Mouse (Mus musculus) kidney, postnatal 4 days (tissue): ENCODE measurements around the gene Gm525.
"Not testable (repeated sequence)": the region's sequence is repeated elsewhere in the genome, so short reads cannot be mapped to it uniquely, and the experiment has no call there.

Experiments used
- DNase-seq, 2 experiments: peaks; one replicate each; pipeline ENCODE4 v3.0.0; 2021; ENCODE audit warnings: mixed read lengths in 2 of 2

Gene Gm525

DNA sequence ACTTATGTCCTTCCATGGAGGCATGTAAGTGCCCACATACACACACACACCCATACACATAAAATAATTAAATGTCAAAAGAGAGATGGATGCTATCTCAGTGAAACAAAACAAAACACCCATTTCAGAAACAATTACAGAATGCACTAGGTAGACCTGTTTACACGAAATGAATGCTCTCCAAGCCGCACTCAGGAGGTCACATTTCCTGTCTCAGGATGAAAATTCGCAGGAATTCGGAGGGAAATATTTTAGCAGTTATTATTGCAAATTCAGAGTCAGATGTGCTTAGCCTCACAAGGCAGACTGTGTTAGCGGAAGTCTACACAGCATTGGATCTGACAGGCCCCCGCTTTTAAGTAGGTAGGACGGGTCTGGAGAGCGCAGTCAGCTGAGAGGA lies at the start of gene Gm525:
Gm525 (plus strand) TSS at position 301 of the 400 bp plus-strand sequence.
- DNase-seq = no peak

- peak; percentile 87 to 92 for DNase-seq
These were observed 49.3 kb upstream of the Gm525 start for GRCm38 (mm10) chr11:89024181-89024881.

GRCm38 (mm10) chr11:89025603-89026002 lies 48.0 kb upstream of the Gm525 start:
- DNase-seq = peak in 1 of 2 experiments; percentile 23

DNA sequence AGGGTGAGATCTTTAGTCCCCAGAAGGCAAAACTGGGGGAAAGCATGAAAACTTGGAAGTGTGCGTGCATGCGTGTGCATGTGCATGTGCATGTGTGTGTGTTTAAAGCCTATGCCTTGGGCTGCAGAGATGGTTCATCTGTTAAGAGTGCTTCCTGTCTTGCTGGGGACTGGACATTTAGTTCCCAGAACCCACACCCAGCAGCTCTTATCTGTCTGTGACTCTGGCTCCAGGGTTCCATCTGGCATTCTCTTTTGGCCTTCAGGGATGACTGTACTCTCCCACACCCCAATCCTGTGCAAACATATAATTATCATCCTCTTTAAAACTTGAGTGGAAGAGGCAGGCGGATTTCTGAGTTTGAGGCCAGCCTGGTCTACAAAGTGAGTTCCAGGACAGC lies 47.5 kb upstream of the Gm525 start:
- DNase-seq = no peak

GRCm38 (mm10) chr11:89027955-89028361 lies 45.7 kb upstream of the Gm525 start:
- peak in 1 of 2 experiments; percentile 24 for DNase-seq

DNA sequence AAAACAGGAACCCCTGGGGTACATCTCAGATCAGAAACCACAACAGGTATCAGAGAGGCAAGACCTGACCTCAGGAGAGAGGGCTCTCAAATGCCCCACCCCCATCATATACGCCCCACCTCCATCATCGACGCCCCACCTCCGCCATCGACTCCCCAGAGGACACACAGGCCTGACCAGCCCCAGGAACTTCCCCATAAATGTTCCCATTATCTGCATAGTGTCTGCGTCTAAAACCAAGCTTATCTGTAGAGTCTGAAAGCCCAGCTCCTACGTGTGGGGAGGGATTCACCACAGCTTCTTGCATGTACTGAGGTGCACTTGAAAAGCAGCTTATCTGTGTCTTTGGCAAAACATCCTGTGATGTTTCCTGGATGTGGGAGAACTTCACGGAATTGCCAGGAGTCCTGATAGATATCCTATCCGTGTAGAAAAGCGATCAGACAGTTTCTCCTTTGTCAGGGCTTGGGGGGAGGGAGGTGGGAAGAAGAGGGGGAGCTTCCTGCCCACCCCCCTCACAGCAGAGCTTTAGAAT lies 44.7 kb upstream of the Gm525 start:
- DNase-seq = peak in 1 of 2 experiments; percentile 20

DNA sequence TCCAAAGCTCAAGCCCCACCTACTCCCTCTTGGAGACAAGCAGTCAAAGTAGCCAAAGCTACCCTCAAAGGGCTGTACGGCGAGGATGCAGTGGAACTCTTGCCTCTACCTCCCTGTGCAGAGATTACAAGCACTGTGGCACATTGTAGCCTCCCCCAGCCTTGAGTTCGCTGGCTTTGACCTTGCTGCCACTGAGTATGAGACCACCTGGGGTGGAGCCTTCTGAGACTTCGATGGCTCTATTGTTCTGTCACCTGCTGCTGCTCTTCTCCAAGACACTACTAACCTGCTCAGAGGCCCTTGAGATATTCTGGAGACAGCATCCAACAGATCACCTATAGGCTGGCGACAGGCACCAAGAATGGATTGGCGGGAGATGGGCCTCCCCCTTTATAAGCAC lies 43.1 kb upstream of the Gm525 start:
- no peak for DNase-seq

DNA sequence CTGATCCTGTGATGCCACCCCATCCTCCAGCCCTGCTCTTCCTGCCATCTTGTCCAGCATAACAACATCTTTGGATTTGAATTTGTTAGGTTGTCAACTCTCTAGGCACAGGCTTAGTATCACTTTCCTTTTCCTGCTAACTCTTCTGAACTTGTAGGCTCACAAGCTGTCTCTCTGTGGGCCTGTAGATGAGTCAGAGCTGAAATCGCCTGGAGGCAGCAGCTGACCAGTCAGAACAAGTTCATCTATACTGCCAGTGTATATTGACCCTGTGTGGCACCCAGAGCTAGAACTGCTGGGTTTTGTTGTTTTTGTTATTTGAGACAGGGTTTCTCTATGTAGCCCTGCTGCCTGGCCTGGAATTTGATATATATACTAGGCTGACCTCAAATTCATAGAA lies 42.5 kb upstream of the Gm525 start:
- no peak for DNase-seq

DNA sequence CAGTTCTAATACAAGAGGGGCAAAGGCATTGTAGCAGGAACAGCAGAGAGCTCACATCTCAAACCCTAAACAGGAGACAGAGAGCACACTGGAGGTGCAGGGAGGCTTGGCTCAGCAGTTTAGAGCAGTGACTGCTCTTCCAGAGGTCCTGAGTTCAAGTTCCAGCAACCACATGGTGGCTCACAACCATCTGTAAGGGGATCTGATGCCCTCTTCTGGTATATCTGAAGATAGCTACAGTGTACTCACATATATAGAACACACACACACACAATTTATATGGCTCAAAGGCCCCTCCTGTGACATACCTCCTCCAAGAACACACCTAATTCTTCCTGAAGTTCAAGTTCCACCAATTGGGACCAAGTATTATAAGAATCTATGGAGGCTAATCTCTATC lies 39.0 kb upstream of the Gm525 start:
- DNase-seq = no peak

- DNase-seq = no peak
These were observed 38.1 kb upstream of the Gm525 start for GRCm38 (mm10) chr11:89035552-89035951.

GRCm38 (mm10) chr11:89038496-89038895 lies 35.1 kb upstream of the Gm525 start:
- DNase-seq = no peak

DNA sequence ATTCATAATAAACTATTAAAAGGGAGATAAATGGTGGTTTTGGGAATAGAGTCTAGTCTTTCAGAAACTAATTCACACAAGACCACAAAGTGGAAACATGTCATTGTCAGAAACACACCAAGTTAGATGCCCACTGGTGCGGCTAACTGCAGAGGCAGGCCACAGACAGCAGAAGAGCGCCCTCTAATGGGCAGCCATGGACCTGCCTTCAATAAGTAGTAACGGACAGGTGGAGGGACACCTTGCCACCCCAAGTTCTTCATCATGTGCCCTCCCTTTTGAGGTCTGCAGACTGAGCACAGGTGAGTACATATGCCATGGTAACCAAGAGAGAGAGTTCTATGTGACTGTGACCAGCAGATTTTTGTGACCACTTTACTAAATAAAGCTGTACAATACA lies 34.3 kb upstream of the Gm525 start:
- DNase-seq = peak; percentile 75 to 83

DNA sequence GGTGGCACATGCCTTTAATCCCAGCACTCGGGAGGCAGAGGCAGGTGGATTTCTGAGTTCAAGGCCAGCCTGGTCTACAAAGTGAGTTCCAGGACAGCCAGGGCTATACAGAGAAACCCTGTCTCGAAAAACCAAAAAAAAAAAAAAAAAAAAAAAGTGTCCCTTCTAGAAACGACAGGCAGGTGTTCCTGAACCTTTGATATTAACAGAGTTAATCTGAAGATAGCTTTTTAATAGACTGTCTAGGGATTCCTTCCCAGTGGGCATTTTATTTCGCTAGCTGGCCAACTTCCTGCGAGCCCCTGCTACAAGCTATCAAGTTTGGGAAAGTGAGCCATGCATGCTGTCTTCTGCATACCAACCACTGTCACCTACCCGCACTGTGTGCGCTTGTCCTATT lies 32.6 kb upstream of the Gm525 start:
- not testable (repeated sequence) for DNase-seq

DNA sequence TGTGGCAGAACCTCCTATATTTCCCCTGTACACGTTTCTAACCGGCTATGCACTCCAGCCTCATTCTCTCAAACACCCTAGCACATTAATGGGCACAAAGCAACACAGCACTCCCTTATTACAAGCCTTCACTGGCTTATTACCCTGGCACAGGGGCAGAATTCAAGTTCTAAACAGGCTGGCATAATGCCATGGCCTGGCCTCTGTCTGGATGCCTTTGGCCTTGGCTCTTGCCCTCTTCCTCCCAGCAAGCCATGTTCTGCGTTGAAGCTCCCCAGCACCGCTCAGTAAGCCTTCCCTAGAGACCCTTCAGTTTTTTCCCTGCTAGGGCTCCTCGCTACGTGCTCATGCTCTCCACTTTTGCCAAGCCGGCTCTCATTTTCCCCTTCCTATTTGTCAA lies 30.6 kb upstream of the Gm525 start:
- DNase-seq = no peak

DNA sequence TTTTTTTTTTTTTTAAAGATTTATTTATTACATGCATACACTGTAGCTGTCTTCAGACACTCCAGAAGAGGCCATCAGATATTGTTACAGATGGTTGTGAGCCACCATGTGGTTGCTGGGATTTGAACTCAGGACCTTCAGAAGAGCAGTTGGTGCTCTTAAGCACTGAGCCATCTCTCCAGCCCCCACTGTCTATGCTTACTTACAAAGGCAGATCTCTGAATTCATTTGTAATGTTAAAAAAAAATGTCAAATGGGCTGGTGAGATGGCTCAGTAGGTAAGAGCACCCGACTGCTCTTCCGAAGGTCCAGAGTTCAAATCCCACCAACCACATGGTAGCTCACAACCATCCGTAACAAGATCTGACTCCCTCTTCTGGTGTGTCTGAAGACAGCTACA lies 28.1 kb upstream of the Gm525 start:
- DNase-seq = not testable (repeated sequence)

- no peak for DNase-seq
These were observed 27.6 kb upstream of the Gm525 start for GRCm38 (mm10) chr11:89046021-89046420.

GRCm38 (mm10) chr11:89051767-89052166 lies 21.9 kb upstream of the Gm525 start:
- DNase-seq = no peak

DNA sequence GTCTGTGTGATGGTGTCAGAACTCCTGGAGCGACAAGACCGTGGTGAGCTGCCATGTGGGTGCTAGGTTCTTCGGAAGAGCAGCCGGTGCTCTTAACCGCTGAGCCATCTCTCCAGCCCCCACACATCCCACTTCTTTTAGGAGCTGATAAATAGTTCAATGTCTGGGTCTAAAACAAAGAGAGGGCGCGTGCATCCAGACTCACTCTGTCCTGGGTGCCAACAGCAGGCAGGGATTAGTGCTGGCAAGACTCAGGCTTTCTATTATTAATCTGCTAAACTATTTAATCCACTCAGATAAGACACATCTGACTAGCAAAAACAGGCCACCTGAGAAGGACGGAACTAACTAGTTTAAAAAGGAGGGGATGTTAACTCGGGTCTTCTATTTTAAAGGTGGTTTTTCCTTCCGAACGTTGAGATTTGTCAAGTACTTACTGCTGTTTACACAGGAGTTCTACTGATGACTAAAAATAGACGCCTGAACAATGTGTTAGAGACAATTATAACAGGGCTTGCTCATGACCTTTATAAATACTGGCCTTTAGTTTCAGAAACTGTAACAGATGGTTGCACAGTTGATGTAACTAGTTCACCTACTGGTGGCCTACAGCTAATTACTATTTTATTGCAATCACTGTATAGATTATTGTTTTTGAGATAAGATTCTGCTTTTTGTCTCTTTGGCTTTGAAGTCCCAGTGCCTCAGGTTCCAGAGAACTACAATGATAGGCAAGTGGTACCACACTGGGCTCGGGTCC lies 17.5 kb upstream of the Gm525 start:
- no peak for DNase-seq

GRCm38 (mm10) chr11:89058515-89059270 lies 14.9 kb upstream of the Gm525 start:
- DNase-seq = peak; percentile 41 to 56

DNA sequence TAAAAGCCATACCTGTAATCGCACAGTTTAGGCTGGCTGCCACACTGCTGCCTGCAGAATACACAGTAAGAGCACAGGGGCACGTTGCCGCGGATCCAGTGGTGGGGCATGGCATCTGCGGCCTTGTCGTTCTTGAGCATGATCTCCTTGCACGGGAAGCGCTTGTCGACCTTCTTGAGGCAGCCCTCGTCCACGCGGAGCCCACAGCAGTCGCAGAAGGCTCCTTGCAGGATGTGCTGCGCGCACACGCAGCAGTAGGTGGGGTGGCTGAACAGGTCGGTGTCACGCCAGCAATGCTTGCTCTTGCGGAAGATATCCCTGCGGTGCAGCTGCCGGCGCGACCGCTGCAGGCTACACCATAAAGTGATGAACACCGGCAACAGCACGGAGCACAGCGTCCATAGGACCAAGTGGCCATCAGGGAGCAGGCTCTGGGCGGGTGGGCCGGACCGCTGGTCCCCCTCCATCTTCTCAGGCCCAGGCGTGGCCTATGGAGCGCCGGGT lies 13.7 kb upstream of the Gm525 start:
- DNase-seq = no peak

DNA sequence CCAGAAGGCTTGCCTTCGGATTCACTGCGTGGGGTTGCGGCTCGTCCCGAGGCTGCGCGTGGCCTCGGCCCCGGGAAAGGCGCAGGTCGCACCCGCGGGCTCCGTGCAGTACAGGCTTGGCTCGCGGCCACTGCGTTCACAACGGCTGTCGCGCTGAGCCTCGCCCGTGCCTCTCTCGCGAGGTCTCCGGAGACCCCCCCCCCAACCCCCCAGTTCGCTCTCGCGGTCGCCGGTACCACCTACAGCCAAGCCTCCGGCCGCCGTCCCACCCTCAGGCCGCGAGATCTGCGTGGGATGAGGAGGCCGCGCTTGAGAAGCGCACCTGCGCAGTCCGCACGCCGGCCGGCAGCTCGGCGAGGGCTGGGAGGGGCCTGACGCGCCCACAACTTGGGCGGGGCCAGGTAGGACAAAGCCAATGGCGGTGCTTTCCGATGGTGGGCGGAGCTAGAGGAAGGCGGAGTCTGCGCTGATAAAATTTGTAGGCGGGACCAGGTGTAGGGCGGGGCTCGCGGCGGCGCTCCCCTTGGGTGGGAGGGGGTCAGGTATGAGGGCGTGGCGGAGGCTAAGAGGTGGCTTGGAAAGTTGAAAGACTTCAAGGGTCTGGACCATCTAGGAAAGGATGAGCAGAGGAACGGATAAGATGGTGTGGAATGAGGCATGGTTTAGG lies 13.1 kb upstream of the Gm525 start:
- DNase-seq = peak; percentile 95 to 98

DNA sequence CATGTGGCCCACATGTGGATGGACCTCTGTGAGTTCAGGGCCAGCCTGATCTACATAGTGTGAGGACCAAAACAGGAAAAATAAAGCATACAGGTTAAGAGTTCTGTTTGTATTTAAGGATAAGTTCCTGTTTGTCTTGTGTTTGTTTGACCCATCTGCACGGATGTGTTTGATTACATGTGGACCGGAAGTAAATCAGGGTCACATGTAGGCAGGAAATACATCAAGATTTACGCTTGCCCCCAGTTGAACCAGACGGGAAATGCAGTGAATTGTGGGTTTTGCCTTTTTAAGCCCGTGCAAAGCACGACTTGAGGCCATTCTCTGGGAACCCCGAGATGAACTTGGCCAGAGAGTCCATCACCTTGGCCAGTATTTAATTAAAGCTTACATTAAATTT lies 12.3 kb upstream of the Gm525 start:
- no peak for DNase-seq

- no peak for DNase-seq
These were observed 9.3 kb upstream of the Gm525 start for GRCm38 (mm10) chr11:89064312-89064711.
